Mouse (Mus musculus) lung, embryonic 15.5 days (tissue): ENCODE measurements around the gene Tesk1. TPM values are rescaled to one million over a fixed set of nuclear protein-coding genes. Genes with fewer than 3 reads are reported as not detected.

Source experiments
- ATAC-seq: fragments of 200-750 bp; cut with Nextera tagmentation; 2 replicates; pipeline ENCODE4 v1.8.0; 2017; ENCODE audit warnings: moderate number of reproducible peaks, borderline replicate concordance; ENCODE audit not compliant: low FRiP score, low TSS enrichment; ENCODE audit errors: extremely low read depth
- H3K27ac ChIP-seq: fragments of 300-500 bp; sonication (generic); 2 replicates; pipeline ENCODE4 v1.5.1; 2015; ENCODE audit warnings: moderate library complexity, mild to moderate bottlenecking, inconsistent platforms
- H3K27me3 ChIP-seq: fragments of 300-500 bp; sonication (generic); 2 replicates; pipeline ENCODE4 v1.6.1; 2015; ENCODE audit warnings: inconsistent platforms
- H3K36me3 ChIP-seq: fragments of 300-500 bp; sonication (generic); 2 replicates; pipeline ENCODE4 v1.6.1; 2015; ENCODE audit warnings: inconsistent platforms
- H3K4me1 ChIP-seq: fragments of 300-500 bp; sonication (generic); 2 replicates; pipeline ENCODE4 v1.6.1; 2015; ENCODE audit warnings: inconsistent platforms
- H3K4me2 ChIP-seq: fragments of 300-500 bp; sonication (generic); 2 replicates; pipeline ENCODE4 v1.6.1; 2015; ENCODE audit warnings: inconsistent platforms, mild to moderate bottlenecking, moderate library complexity
- H3K4me3 ChIP-seq: fragments of 300-500 bp; sonication (generic); 2 replicates; pipeline ENCODE4 v1.5.1; 2015; ENCODE audit warnings: mild to moderate bottlenecking, inconsistent platforms
- H3K9ac ChIP-seq: fragments of 300-500 bp; sonication (generic); 2 replicates; pipeline ENCODE4 v1.6.1; 2015; ENCODE audit warnings: inconsistent platforms
- H3K9me3 ChIP-seq: fragments of 300-500 bp; sonication (generic); 2 replicates; pipeline ENCODE4 v1.6.1; 2016; ENCODE audit warnings: inconsistent platforms
- WGBS: fragments of 180-500 bp; shearing (Covaris S2); methylation state at CpG from one replicate; pipeline ENCODE4 v1.1.7; 2015; 5-methylcytosine and 5-hydroxymethylcytosine counted together
- polyA plus RNA-seq: library from polyadenylated mRNA; unstranded; fragments of >200 nt; fragmentation: Nextera tagmentation; extraction: Ambion mirVana; gene quantifications from 2 replicates; pipeline ENCODE4 v1.2.1, GENCODE M21; 2015

Gene Tesk1
- polyA plus RNA-seq, 1 experiment from 2014 or later: 8.5 TPM

DNA sequence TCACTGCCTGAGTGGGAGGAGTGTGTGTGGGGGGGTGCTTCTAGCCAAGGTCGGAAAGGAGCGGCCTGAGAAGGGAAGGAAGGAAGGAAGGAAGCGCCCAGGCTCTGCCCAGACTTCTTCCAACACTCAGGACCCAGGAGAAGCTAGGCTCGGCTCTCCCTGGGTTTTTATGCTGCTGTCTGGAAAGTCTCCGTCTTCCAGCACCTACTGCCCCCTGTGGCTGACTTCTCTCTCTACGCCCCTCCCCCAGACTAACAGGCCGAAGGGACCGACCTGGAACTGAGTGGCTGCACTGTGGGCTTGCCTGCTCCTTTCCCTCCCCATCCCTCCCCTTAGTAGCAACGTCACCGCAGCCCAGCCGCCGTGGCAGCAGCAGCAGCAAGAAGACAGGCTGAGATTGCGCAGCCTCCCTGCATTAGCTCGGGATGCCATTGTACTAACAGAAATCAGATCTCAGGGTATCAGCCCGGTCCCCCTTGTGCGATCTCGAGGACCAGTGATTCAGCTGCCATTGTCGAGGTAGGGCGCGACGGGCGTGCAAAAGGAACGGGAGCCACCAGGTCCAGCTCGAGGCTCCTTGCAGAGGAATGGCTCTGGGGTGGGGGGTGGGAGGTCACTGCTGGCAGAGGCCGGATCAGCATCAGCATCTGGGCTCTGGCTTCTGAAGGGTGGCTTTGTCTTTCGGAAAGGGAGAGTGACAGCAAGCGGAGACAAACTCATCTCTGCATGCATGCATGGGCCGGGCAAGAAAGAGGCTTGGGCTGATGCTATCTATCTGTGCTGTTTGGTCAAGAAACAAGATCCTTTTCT is 35.4 kb upstream of the Tesk1 start:
- no peaks in the 10 kb centered on the region for H3K9me3 ChIP-seq
- H3K27ac ChIP-seq: peak overlapping the region; percentile 91
- H3K27me3 ChIP-seq: no peaks in the 10 kb centered on the region
- H3K4me1 ChIP-seq: peaks cover 25% of the 10 kb centered on the region
- peak; percentile 96 for ATAC-seq
- peak overlapping the region; percentile 67 for H3K4me2 ChIP-seq
- H3K9ac ChIP-seq: peak overlapping the region; percentile 48
- peak overlapping the region; percentile 46 for H3K4me3 ChIP-seq
- H3K36me3 ChIP-seq: no peaks in the 10 kb centered on the region
- 2% methylated on average over 28 of the region's 28 CpGs for WGBS

DNA sequence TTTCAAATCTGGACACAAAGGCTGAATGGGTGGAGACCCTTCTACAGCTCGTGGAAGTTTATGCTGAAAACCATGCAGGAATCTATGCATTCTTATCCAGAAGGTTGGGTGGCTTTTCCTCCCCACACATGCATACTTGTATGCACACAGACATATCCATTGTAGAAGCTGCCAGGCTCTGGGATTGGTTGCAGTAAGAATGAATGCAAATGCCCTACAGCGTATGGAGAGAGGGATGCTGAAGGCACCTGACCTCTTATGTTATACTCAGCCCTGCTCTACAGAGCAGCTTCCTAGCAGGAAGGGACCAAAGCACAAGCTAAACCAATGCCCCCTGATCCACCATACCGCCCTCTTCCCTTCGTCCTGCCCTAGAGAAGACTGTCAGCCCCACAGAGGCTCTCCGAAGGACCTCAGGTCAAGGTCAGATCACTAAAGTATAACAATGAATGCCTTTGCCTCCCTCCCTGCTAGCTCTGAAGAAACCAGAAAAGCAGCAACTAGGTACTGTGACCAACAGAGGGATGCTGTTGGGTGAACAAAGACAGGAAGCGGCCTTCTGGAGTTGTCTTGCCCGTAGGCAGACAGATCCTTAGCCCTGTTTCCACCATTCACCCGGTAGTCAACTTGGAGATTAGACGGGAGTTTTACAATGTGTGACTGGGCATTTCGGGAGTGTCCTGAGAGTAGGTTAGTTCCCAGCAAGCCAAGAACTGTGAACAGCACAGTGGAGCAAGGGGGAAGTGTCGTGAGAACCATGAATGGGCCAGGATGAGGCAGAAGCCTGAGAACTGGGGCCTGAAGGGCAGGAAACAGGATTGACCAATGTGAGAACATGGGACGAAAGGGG is 34.4 kb upstream of the Tesk1 start:
- 70% methylated on average over 12 of the region's 12 CpGs for WGBS
- H3K4me1 ChIP-seq: peaks cover 20% of the 10 kb centered on the region
- no peaks in the 10 kb centered on the region for H3K27me3 ChIP-seq
- peak overlapping the region; percentile 46 for H3K4me3 ChIP-seq
- H3K4me2 ChIP-seq: peak overlapping the region; percentile 67
- no peaks in the 10 kb centered on the region for H3K36me3 ChIP-seq
- ATAC-seq: no peak
- peak overlapping the region; percentile 91 for H3K27ac ChIP-seq
- no peaks in the 10 kb centered on the region for H3K9me3 ChIP-seq
- no peak overlapping the region; the same call in 1 of the 2 replicates for H3K9ac ChIP-seq

DNA sequence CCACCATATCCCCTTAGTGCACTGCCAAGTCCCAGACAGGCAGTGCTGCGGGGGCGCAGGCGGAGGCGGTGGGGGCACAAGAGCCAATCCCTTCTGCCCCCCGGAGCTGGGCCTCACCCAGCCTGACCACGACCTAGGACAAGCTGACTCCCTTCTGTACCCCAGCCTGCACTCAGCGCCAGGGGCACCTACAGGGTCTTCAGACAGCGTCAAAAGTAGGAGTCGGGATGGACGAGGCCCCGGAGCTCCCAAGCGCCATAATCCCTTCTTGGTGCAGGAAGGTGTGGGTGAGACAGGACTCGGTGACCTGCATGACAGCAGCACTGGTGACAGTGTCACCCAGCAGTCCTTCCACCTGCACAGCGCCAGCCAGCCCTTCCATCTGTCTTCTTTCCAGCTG is 27.0 kb upstream of the Tesk1 start:
- Histone ChIP-seq H3K4me1 (peaks cover 21% of the 10 kb centered on the region), H3K9me3 (no peaks in the 10 kb centered on the region), H3K36me3 (peaks cover 20% of the 10 kb centered on the region), H3K4me2 (no peak overlapping the region), H3K9ac (no peak overlapping the region), H3K4me3 (no peak overlapping the region), H3K27ac (no peak overlapping the region), H3K27me3 (no peaks in the 10 kb centered on the region)
- ATAC-seq: no peak
- WGBS: 87% methylated on average over 14 of the region's 14 CpGs

DNA sequence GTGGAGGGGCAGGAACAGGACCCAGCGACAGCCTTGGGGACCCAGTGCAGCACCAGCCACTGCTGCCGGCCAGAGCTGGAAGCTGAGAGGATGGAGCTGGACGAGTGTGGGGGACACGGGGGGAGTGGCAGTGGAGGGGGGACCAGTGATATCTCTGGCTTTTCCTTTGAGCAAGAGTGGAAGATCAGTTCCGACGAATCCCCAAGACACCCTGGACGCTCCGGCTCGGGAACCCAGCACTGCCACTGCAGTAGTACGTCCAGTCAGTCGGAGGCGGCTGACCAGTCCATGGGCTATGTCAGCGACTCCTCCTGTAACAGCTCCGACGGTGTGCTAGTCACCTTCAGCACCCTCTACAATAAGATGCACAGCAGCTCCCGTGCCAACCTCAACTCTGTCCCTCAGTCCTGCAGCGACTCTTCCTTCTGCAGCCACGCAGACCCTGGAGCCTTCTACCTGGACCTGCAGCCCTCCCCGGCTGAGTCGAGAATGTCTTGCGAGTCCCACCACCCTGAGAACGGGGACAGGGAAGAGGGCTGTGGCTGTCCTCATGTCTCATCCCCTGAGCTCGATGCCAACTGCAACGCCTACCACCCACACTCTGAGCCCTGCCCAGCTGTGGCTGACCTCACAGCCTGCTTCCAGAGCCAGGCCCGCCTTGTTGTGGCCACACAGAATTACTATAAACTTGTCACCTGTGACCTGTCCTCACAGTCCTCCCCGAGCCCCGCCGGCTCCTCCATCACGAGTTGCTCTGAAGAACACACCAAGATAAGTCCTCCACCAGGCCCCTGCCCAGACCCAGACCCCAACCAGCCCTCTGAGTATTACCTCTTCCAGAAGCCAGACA is 26.3 kb upstream of the Tesk1 start:
- Histone ChIP-seq H3K4me1 (peaks cover 26% of the 10 kb centered on the region), H3K36me3 (peaks cover 20% of the 10 kb centered on the region), H3K9ac (no peak overlapping the region), H3K4me2 (no peak overlapping the region), H3K4me3 (no peak overlapping the region), H3K9me3 (no peaks in the 10 kb centered on the region), H3K27ac (no peak overlapping the region), H3K27me3 (no peaks in the 10 kb centered on the region)
- WGBS: 88% methylated on average over 29 of the region's 29 CpGs
- no peak for ATAC-seq

DNA sequence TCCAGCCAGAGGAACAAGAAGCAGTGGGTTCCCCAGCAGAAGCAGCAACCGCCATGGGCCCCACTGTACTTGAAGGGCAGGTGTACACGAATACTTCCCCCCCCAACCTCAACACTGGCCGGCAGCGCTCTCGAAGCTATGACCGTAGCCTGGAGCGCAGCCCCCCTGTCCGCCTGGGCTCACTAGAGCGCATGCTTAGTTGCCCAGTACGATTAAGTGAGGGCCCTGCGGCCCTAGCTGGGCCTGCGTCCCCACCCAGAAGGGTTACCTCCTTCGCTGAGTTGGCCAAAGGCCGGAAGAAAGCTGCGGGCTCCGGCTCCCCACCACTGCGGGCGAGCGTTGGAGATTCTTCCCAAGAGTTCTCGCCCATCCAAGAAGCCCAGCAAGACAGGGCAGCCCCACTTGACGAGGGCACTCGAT is 25.7 kb upstream of the Tesk1 start:
- no peak overlapping the region for H3K4me3 ChIP-seq
- H3K9ac ChIP-seq: no peak overlapping the region
- H3K36me3 ChIP-seq: peaks cover 20% of the 10 kb centered on the region
- peaks cover 26% of the 10 kb centered on the region for H3K4me1 ChIP-seq
- H3K27me3 ChIP-seq: no peaks in the 10 kb centered on the region
- WGBS: 96% methylated on average over 22 of the region's 22 CpGs
- no peaks in the 10 kb centered on the region for H3K9me3 ChIP-seq
- ATAC-seq: no peak
- H3K27ac ChIP-seq: no peak overlapping the region
- H3K4me2 ChIP-seq: no peak overlapping the region

DNA sequence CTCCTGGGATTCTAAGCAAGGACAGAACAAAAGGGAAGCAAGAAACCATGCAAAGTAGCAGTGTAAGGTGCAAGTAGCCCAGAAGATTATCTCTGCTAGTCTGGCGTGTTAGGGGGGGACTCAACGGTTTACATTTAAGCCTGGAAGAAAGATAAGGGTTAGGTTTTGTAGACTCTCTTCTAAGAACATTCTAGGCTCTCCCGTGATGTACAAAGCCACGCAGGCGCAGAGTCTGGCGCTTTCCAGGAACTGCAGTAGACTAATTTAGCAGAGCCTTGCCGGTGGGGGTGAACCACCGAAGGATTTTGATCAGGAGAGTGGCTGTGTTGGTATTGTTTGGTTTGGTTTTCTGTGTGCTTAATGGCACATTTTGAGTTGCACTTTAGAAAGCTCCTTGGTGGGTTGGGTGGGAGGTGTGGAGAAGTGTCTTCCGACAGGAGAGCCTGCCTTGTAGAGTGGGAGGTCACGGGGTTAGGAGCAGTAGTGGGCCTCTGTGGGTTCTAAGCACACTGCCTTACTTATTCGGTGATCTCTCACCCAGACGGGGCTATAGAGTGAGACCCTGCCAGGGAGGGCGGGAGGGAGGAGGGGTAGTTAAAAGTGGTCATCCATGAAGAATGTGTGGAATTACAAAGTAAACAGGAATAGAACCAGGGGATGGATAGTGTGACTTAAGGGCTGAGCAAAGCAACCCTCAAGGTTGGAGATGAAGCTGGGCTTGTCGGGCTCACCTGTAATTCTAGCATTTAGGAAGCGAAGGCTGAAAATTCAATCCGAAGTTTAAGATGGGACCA is 24.3 kb upstream of the Tesk1 start:
- peak overlapping the region; percentile 68 for H3K27ac ChIP-seq
- peaks cover 26% of the 10 kb centered on the region for H3K4me1 ChIP-seq
- H3K27me3 ChIP-seq: no peaks in the 10 kb centered on the region
- peaks cover 32% of the 10 kb centered on the region for H3K36me3 ChIP-seq
- no peak overlapping the region for H3K4me3 ChIP-seq
- no peak overlapping the region for H3K9ac ChIP-seq
- H3K9me3 ChIP-seq: no peaks in the 10 kb centered on the region
- H3K4me2 ChIP-seq: no peak overlapping the region
- ATAC-seq: no peak
- WGBS: 49% methylated on average over 16 of the region's 16 CpGs

DNA sequence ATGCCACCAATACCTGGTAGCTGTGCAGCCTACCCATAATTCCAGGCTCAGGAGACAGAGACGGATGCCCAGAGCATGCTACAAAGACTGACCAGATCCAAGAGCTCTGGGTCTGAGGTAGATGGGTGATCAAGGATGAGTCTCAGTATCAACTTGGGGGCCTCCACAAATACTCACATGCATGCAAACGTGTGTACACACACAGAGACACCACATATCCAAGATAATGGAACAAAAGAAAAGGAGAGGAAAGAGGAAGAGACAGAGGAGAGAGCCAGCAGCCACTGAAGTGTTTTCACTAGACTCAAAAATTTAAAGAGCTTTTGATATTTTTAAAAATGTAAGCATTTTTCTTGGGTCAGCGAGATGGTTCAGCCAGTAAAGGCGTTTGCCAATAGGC is 23.3 kb upstream of the Tesk1 start:
- peak overlapping the region; percentile 68; the same call in 1 of the 2 replicates for H3K27ac ChIP-seq
- WGBS: 50% methylated on average over 4 of the region's 4 CpGs
- no peak overlapping the region for H3K4me2 ChIP-seq
- no peak for ATAC-seq
- H3K36me3 ChIP-seq: peaks cover 41% of the 10 kb centered on the region
- H3K4me3 ChIP-seq: no peak overlapping the region
- no peak overlapping the region for H3K9ac ChIP-seq
- no peaks in the 10 kb centered on the region for H3K27me3 ChIP-seq
- H3K9me3 ChIP-seq: no peaks in the 10 kb centered on the region
- peaks cover 26% of the 10 kb centered on the region for H3K4me1 ChIP-seq

DNA sequence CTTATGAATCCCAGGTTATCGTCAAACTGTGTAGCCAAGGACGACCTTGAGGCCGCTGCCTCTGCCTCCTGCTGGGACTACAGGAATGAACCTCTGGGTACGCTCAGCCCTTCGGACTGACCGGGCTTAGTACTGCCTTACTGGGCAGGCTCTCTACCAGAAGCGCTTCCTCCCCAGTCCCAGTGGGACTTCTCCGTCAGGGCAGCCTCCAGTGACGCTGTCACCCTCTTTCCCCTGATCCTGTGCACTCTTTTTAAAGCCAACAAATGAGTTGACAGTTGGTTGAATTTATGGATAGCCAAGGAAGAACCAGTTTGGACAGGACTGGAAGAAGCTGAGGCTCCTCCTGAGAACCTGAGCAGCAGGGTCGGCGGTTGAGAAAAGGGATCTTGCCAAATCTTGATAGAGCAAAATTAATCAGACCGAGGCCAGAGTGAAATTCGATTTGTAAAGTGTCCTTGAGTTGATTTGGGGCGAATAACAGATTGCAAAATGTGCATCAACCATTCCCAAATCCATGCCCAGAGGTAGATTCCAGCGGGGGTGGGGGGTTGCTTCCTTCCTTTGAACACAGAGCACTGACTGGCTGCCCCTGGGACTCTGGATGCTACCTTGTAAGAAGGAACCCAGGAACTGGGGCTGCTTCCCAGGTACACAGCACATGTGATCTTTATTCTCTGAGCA is 22.6 kb upstream of the Tesk1 start:
- Histone ChIP-seq H3K27me3 (no peaks in the 10 kb centered on the region), H3K9me3 (no peaks in the 10 kb centered on the region), H3K9ac (no peak overlapping the region), H3K4me3 (no peak overlapping the region), H3K4me2 (no peak overlapping the region), H3K36me3 (peaks cover 48% of the 10 kb centered on the region), H3K4me1 (peaks cover 26% of the 10 kb centered on the region), H3K27ac (no peak overlapping the region)
- ATAC-seq: no peak
- WGBS: 65% methylated on average over 15 of the region's 15 CpGs

DNA sequence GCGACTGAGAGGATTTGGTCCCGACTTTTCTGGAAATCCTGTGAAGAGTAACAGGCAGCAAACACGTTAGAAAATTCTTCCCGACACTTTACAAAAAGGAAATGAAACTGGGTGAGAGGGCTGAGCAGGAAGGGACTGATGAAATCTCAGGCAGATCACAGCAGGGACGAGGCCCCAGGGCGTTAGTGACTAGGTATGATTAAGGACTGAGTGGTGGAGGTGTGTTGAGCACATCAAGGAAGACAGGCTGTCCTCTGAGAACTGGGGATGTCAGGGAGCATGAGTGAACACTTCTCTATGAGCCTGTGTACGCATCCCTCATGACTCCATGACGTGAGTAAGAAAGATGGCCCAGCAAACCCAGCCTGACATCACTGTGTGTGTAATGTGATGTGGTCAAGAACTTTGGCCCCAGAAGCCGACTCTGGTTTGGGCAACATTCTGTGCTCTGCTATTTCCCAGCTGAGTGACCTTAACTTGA is 21.9 kb upstream of the Tesk1 start:
- H3K36me3 ChIP-seq: peaks cover 51% of the 10 kb centered on the region
- H3K4me1 ChIP-seq: peaks cover 26% of the 10 kb centered on the region
- H3K9me3 ChIP-seq: no peaks in the 10 kb centered on the region
- WGBS: 51% methylated on average over 9 of the region's 9 CpGs
- no peak for ATAC-seq
- H3K27ac ChIP-seq: 0 out of 2 replicates have a peak overlapping the region, but pooled peaks have one; percentile 55
- H3K9ac ChIP-seq: no peak overlapping the region
- no peak overlapping the region for H3K4me3 ChIP-seq
- H3K27me3 ChIP-seq: no peaks in the 10 kb centered on the region
- no peak overlapping the region for H3K4me2 ChIP-seq

DNA sequence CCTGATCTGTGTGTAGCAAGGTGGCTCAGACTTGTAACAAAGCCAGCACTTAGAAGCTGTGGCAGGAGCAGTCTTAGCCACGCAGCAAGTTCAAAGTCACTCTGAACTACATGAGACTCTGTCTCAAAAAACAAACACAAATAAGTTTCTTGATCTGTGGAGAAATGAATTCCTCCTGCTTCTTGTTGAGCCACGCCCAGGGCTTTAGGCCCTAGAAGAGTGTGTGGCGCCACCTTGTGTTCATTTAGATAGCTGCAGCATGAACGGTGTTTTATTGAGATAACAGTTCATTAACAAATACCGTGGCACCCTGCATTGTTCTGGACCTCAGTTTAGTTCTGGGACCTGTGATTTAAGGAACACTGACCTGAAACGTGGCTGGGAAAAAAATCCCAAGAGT is 21.4 kb upstream of the Tesk1 start:
- Histone ChIP-seq H3K4me2 (no peak overlapping the region), H3K9ac (no peak overlapping the region), H3K4me3 (no peak overlapping the region), H3K4me1 (peaks cover 26% of the 10 kb centered on the region), H3K27ac (0 out of 2 replicates have a peak overlapping the region, but pooled peaks have one; percentile 55), H3K36me3 (peaks cover 46% of the 10 kb centered on the region), H3K27me3 (no peaks in the 10 kb centered on the region), H3K9me3 (no peaks in the 10 kb centered on the region)
- 0% methylated on average over 6 of the region's 6 CpGs for WGBS
- no peak for ATAC-seq
